Mouse (Mus musculus) small intestine, adult 2 months (tissue): Measurements from ENCODE around the gene Slf2.

Experiments
- CTCF ChIP-seq: fragments of 200-500 bp; IDR thresholded peaks from 2 replicates; pipeline ENCODE4 v1.5.1; 2012; ENCODE audit warnings: low read depth, mild to moderate bottlenecking, control low read depth, inconsistent platforms, low read length, moderate library complexity, mixed read lengths; ENCODE audit not compliant: insufficient replicate concordance, insufficient read length; ENCODE audit errors: extremely low read depth
- POLR2A ChIP-seq: fragments of 200-500 bp; IDR thresholded peaks from 2 replicates; pipeline ENCODE4 v1.6.1; 2012; ENCODE audit warnings: low read depth, mild to moderate bottlenecking, control low read depth, inconsistent platforms, low read length, moderate library complexity

DNA sequence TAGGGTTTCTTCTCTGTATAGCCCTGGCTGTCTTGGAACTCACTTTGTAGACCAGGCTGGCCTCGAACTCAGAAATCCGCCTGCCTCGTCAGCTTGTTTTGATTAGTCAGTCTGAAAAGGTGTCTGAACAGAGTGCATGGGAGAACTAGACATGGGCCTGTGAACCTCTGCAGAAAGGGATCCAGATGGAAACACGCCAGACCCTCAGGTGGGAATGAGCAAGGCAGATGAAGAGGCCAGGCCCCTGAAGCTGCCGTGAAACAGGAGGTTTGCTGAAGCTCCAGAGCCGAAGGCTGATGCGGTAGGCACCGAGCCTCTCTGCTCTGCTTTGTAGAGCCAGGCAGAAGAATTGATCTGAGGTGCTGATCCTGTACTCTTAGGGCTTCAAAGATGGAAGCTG is 81.3 kb downstream of the Slf2 start:
- TF ChIP-seq POLR2A (no peak), CTCF (no peak)
